Mouse (Mus musculus) kidney, embryonic 14.5 days (tissue): ENCODE data around the gene Aff3. TPM values are rescaled to one million over a fixed set of nuclear protein-coding genes. Genes with fewer than 3 reads are reported as not detected.
A peak's percentile ranks its signal among the peaks of the same experiment; 100 is the strongest.

Experiments used
- ATAC-seq: fragments of 200-750 bp; cut with Nextera tagmentation; 2 replicates; pipeline ENCODE4 v1.8.0; 2017; ENCODE audit warnings: moderate number of reproducible peaks, mild to moderate bottlenecking, moderate TSS enrichment, moderate library complexity; ENCODE audit not compliant: low FRiP score, low TSS enrichment
- H3K27ac ChIP-seq: fragments of 300-500 bp; sonication (generic); 2 replicates; pipeline ENCODE4 v1.5.1; 2014; ENCODE audit warnings: low read depth, mild to moderate bottlenecking, low read length, moderate library complexity, mixed read lengths
- H3K27me3 ChIP-seq: fragments of 300-500 bp; sonication (generic); 2 replicates; pipeline ENCODE4 v1.6.1; 2014; ENCODE audit warnings: mild to moderate bottlenecking, low read length; ENCODE audit not compliant: control insufficient read depth, insufficient read depth
- H3K36me3 ChIP-seq: fragments of 300-500 bp; sonication (generic); 2 replicates; pipeline ENCODE4 v1.6.1; 2014; ENCODE audit warnings: low read length, mixed read lengths; ENCODE audit not compliant: control insufficient read depth, insufficient read depth
- H3K4me1 ChIP-seq: fragments of 300-500 bp; sonication (generic); 2 replicates; pipeline ENCODE4 v1.6.1; 2014; ENCODE audit warnings: low read length, mixed read lengths; ENCODE audit not compliant: control insufficient read depth, insufficient read depth
- H3K4me2 ChIP-seq: fragments of 300-500 bp; sonication (generic); replicated peaks from 2 replicates; pipeline ENCODE4 v1.6.1; 2014; ENCODE audit warnings: low read depth, mild to moderate bottlenecking, low read length
- H3K4me3 ChIP-seq: fragments of 300-500 bp; sonication (generic); 2 replicates; pipeline ENCODE4 v1.5.1; 2014; ENCODE audit warnings: mild to moderate bottlenecking, low read length
- H3K9ac ChIP-seq: fragments of 300-500 bp; sonication (generic); 2 replicates; pipeline ENCODE4 v1.6.1; 2014; ENCODE audit warnings: low read depth, mild to moderate bottlenecking, low read length, moderate library complexity
- H3K9me3 ChIP-seq: fragments of 300-500 bp; sonication (generic); 2 replicates; pipeline ENCODE4 v1.6.1; 2016; ENCODE audit warnings: low read length; ENCODE audit not compliant: control insufficient read depth
- WGBS: fragments of 180-500 bp; shearing (Covaris S2); extraction: QIAGEN DNeasy Blood & Tissue Kit; methylation state at CpG from one replicate; pipeline ENCODE4 v1.1.7; 2014; 5-methylcytosine and 5-hydroxymethylcytosine counted together
- polyA plus RNA-seq: library from polyadenylated mRNA; unstranded; fragments of >200 nt; fragmentation: Nextera tagmentation; extraction: Ambion mirVana; gene quantifications from 2 replicates; pipeline ENCODE4 v1.2.1, GENCODE M21; 2014

Gene Aff3
- polyA plus RNA-seq, 1 experiment from 2014 or later: 11.9 TPM

GRCm38 (mm10) chr1:38683158-38683721 lies 18.5 kb upstream of the Aff3 start:
- no peaks in the 10 kb centered on the region for H3K36me3 ChIP-seq
- H3K4me2 ChIP-seq: no peak overlapping the region
- no peak overlapping the region for H3K27ac ChIP-seq
- H3K9ac ChIP-seq: no peak overlapping the region
- 88% methylated on average over 10 of the region's 10 CpGs for WGBS
- no peak overlapping the region for H3K4me3 ChIP-seq
- no peak for ATAC-seq
- no peaks in the 10 kb centered on the region for H3K4me1 ChIP-seq
- H3K9me3 ChIP-seq: no peaks in the 10 kb centered on the region
- H3K27me3 ChIP-seq: no peaks in the 10 kb centered on the region

GRCm38 (mm10) chr1:38679890-38680289 lies 15.1 kb upstream of the Aff3 start:
- no peaks in the 10 kb centered on the region for H3K9me3 ChIP-seq
- no peaks in the 10 kb centered on the region for H3K36me3 ChIP-seq
- H3K9ac ChIP-seq: no peak overlapping the region
- no peak for ATAC-seq
- H3K4me1 ChIP-seq: no peaks in the 10 kb centered on the region
- H3K4me2 ChIP-seq: no peak overlapping the region
- H3K27ac ChIP-seq: no peak overlapping the region
- 73% methylated on average over 8 of the region's 8 CpGs for WGBS
- H3K4me3 ChIP-seq: no peak overlapping the region
- no peaks in the 10 kb centered on the region for H3K27me3 ChIP-seq

GRCm38 (mm10) chr1:38671756-38672155 lies 7.0 kb upstream of the Aff3 start:
- Histone ChIP-seq H3K9ac (no peak overlapping the region), H3K4me1 (no peaks in the 10 kb centered on the region), H3K27ac (no peak overlapping the region), H3K4me3 (no peak overlapping the region), H3K9me3 (no peaks in the 10 kb centered on the region), H3K4me2 (no peak overlapping the region), H3K27me3 (no peaks in the 10 kb centered on the region), H3K36me3 (no peaks in the 10 kb centered on the region)
- no peak for ATAC-seq
- 64% methylated on average over 3 of the region's 3 CpGs for WGBS

GRCm38 (mm10) chr1:38671019-38671418 lies 6.3 kb upstream of the Aff3 start:
- no peaks in the 10 kb centered on the region for H3K27me3 ChIP-seq
- no peaks in the 10 kb centered on the region for H3K4me1 ChIP-seq
- H3K9me3 ChIP-seq: no peaks in the 10 kb centered on the region
- H3K36me3 ChIP-seq: no peaks in the 10 kb centered on the region
- no peak overlapping the region for H3K9ac ChIP-seq
- no peak for ATAC-seq
- H3K4me3 ChIP-seq: no peak overlapping the region
- H3K27ac ChIP-seq: no peak overlapping the region
- H3K4me2 ChIP-seq: no peak overlapping the region
- 72% methylated on average over 5 of the region's 5 CpGs for WGBS

- no peaks in the 10 kb centered on the region for H3K36me3 ChIP-seq
- H3K9me3 ChIP-seq: no peaks in the 10 kb centered on the region
- no peak overlapping the region for H3K4me2 ChIP-seq
- H3K27me3 ChIP-seq: no peaks in the 10 kb centered on the region
- no peak for ATAC-seq
- no peaks in the 10 kb centered on the region for H3K4me1 ChIP-seq
- no peak overlapping the region for H3K4me3 ChIP-seq
- H3K27ac ChIP-seq: no peak overlapping the region
- WGBS: 91% methylated on average over 10 of the region's 10 CpGs
- H3K9ac ChIP-seq: no peak overlapping the region
Observed at GRCm38 (mm10) chr1:38668327-38668726, 3.6 kb upstream of the Aff3 start.

GRCm38 (mm10) chr1:38667892-38668291 lies 3.1 kb upstream of the Aff3 start:
- H3K4me1 ChIP-seq: no peaks in the 10 kb centered on the region
- no peaks in the 10 kb centered on the region for H3K27me3 ChIP-seq
- no peak for ATAC-seq
- no peak overlapping the region for H3K4me2 ChIP-seq
- 84% methylated on average over 9 of the region's 9 CpGs for WGBS
- no peaks in the 10 kb centered on the region for H3K36me3 ChIP-seq
- no peaks in the 10 kb centered on the region for H3K9me3 ChIP-seq
- no peak overlapping the region for H3K27ac ChIP-seq
- H3K9ac ChIP-seq: no peak overlapping the region
- H3K4me3 ChIP-seq: no peak overlapping the region

GRCm38 (mm10) chr1:38666766-38667118 lies 2.0 kb upstream of the Aff3 start:
- WGBS: 64% methylated on average over 10 of the region's 10 CpGs
- H3K4me2 ChIP-seq: no peak overlapping the region
- H3K4me1 ChIP-seq: no peaks in the 10 kb centered on the region
- no peak overlapping the region; the same call in 1 of the 2 replicates for H3K27ac ChIP-seq
- no peaks in the 10 kb centered on the region for H3K36me3 ChIP-seq
- H3K27me3 ChIP-seq: no peaks in the 10 kb centered on the region
- H3K4me3 ChIP-seq: no peak overlapping the region
- no peak; the same call in 1 of the 2 replicates for ATAC-seq
- H3K9ac ChIP-seq: no peak overlapping the region
- no peaks in the 10 kb centered on the region for H3K9me3 ChIP-seq

- Histone ChIP-seq H3K36me3 (no peaks in the 10 kb centered on the region), H3K27ac (peak overlapping the region; percentile 44; the same call in 1 of the 2 replicates), H3K9me3 (no peaks in the 10 kb centered on the region), H3K27me3 (no peaks in the 10 kb centered on the region), H3K9ac (no peak overlapping the region), H3K4me2 (no peak overlapping the region), H3K4me1 (no peaks in the 10 kb centered on the region), H3K4me3 (no peak overlapping the region)
- WGBS: 62% methylated on average over 5 of the region's 5 CpGs
- ATAC-seq: peak; percentile 90
Observed at GRCm38 (mm10) chr1:38666111-38666765, 1.5 kb upstream of the Aff3 start.

GRCm38 (mm10) chr1:38665611-38666010 lies 856 bp upstream of the Aff3 start:
- no peaks in the 10 kb centered on the region for H3K36me3 ChIP-seq
- no peak for ATAC-seq
- 0 out of 2 replicates have a peak, but pooled peaks cover 3% of the 10 kb centered on the region for H3K4me1 ChIP-seq
- H3K4me3 ChIP-seq: no peak overlapping the region
- no peaks in the 10 kb centered on the region for H3K9me3 ChIP-seq
- no peaks in the 10 kb centered on the region for H3K27me3 ChIP-seq
- H3K27ac ChIP-seq: peak overlapping the region; percentile 44; the same call in 1 of the 2 replicates
- no peak overlapping the region for H3K9ac ChIP-seq
- 71% methylated on average over 1 of the region's 1 CpGs for WGBS
- H3K4me2 ChIP-seq: no peak overlapping the region
